Mouse (Mus musculus) heart, postnatal 0 days (tissue): ENCODE data around the gene Uqcr10. TPM values are rescaled to one million over a fixed set of nuclear protein-coding genes. Genes with fewer than 3 reads are reported as not detected.

ENCODE experiments used
- ATAC-seq: fragments of 200-750 bp; cut with Nextera tagmentation; 2 replicates; pipeline ENCODE4 v1.8.0; 2017; ENCODE audit warnings: low read depth, moderate number of reproducible peaks, moderate library complexity; ENCODE audit not compliant: insufficient read depth
- DNase-seq: peaks from one replicate; pipeline ENCODE4 v3.0.0-alpha.2; 2016; ENCODE audit warnings: low spot score
- H3K27ac ChIP-seq: fragments of 300-500 bp; sonication (generic); 2 replicates; pipeline ENCODE4 v1.5.1; 2014; ENCODE audit warnings: low read depth, mild to moderate bottlenecking
- H3K27me3 ChIP-seq: fragments of 300-500 bp; sonication (generic); 2 replicates; pipeline ENCODE4 v1.6.1; 2014; ENCODE audit warnings: low read length, mixed read lengths; ENCODE audit not compliant: control insufficient read depth, insufficient read depth
- H3K36me3 ChIP-seq: fragments of 300-500 bp; sonication (generic); replicated peaks from 2 replicates; pipeline ENCODE4 v1.6.1; 2014; ENCODE audit warnings: low read length, mixed read lengths; ENCODE audit not compliant: control insufficient read depth, insufficient read depth
- H3K4me1 ChIP-seq: fragments of 300-500 bp; sonication (generic); 2 replicates; pipeline ENCODE4 v1.6.1; 2014; ENCODE audit warnings: antibody characterized with exemption; ENCODE audit not compliant: control insufficient read depth, insufficient read depth
- H3K4me2 ChIP-seq: fragments of 300-500 bp; sonication (generic); 2 replicates; pipeline ENCODE4 v1.6.1; 2014; ENCODE audit warnings: low read depth, mild to moderate bottlenecking, low read length, moderate library complexity
- H3K4me3 ChIP-seq: fragments of 300-500 bp; sonication (generic); 2 replicates; pipeline ENCODE4 v1.5.1; 2014; ENCODE audit warnings: low read depth, low read length
- H3K9ac ChIP-seq: fragments of 300-500 bp; sonication (generic); replicated peaks from 2 replicates; pipeline ENCODE4 v1.6.1; 2014; ENCODE audit warnings: low read depth, low read length, mixed read lengths
- H3K9me3 ChIP-seq: fragments of 300-500 bp; sonication (generic); replicated peaks from 2 replicates; pipeline ENCODE4 v1.6.1; 2016; ENCODE audit warnings: low read length; ENCODE audit not compliant: control insufficient read depth
- CTCF ChIP-seq: IDR thresholded peaks from 2 replicates; pipeline ENCODE4 v1.5.1; 2016; ENCODE audit warnings: antibody characterized with exemption, control low read depth, low read depth
- EP300 ChIP-seq: IDR thresholded peaks from 2 replicates; pipeline ENCODE4 v1.6.1; 2016; ENCODE audit warnings: antibody characterized with exemption, low read depth
- WGBS: fragments of 180-500 bp; shearing (Covaris S2); extraction: QIAGEN DNeasy Blood & Tissue Kit; methylation state at CpG from one replicate; pipeline ENCODE4 v1.1.7; 2014; 5-methylcytosine and 5-hydroxymethylcytosine counted together
- polyA plus RNA-seq: library from polyadenylated mRNA; unstranded; fragments of >200 nt; fragmentation: Nextera tagmentation; extraction: Ambion mirVana; gene quantifications from 2 replicates; pipeline ENCODE4 v1.2.1, GENCODE M21; 2015
- total RNA-seq: library from RNA; depleted of rRNA; stranded (reverse); fragments of >200 nt; gene quantifications from 2 replicates; pipeline ENCODE4 v1.2.3, GENCODE M21; 2014; ENCODE audit warnings: low replicate concordance; rRNA removed

Uqcr10 gene
- total and polyA plus RNA-seq, 2 experiments from 2014 or later = 837 to 3,434 TPM

GRCm38 (mm10) chr11:4660309-4661025, 43.7 kb downstream of the Uqcr10 start:
- H3K27ac ChIP-seq = no peak overlapping the region
- H3K4me1 ChIP-seq = no peaks in the 10 kb centered on the region
- H3K4me2 ChIP-seq = no peak overlapping the region
- no peak for DNase-seq
- peaks cover 40% of the 10 kb centered on the region for H3K36me3 ChIP-seq
- TF ChIP-seq CTCF (no peak), EP300 (no peak)
- WGBS = 75% methylated on average over 7 of the region's 7 CpGs
- no peak overlapping the region for H3K4me3 ChIP-seq
- no peak overlapping the region for H3K9ac ChIP-seq
- no peak for ATAC-seq
- no peaks in the 10 kb centered on the region for H3K27me3 ChIP-seq
- H3K9me3 ChIP-seq = no peaks in the 10 kb centered on the region

GRCm38 (mm10) chr11:4659818-4660217, 44.3 kb downstream of the Uqcr10 start:
- DNase-seq = no peak
- TF ChIP-seq EP300 (no peak), CTCF (no peak)
- H3K27me3 ChIP-seq = no peaks in the 10 kb centered on the region
- H3K4me2 ChIP-seq = no peak overlapping the region
- H3K4me1 ChIP-seq = no peaks in the 10 kb centered on the region
- ATAC-seq = no peak
- peaks cover 40% of the 10 kb centered on the region for H3K36me3 ChIP-seq
- H3K4me3 ChIP-seq = no peak overlapping the region
- H3K27ac ChIP-seq = no peak overlapping the region
- WGBS = 83% methylated on average over 1 of the region's 1 CpGs
- no peak overlapping the region for H3K9ac ChIP-seq
- no peaks in the 10 kb centered on the region for H3K9me3 ChIP-seq

Other genes starting within 250 kb of the Uqcr10 start
- gene Mtmr3, start 109.5 kb downstream of the Uqcr10 start, total RNA-seq = 53.3 and 68.2 TPM in 2 replicates
- 14.2 and 15.1 TPM in 2 replicates for gene Mtmr3, start 109.5 kb downstream of the Uqcr10 start, polyA plus RNA-seq
- gene Gm11032, start 84.3 kb downstream of the Uqcr10 start, total RNA-seq = not detected in 2 replicates
- gene Gm11032, start 84.3 kb downstream of the Uqcr10 start, polyA plus RNA-seq = not detected in 2 replicates
- gene Ascc2, start 66.6 kb downstream of the Uqcr10 start, total RNA-seq = 13.6 and 15.2 TPM in 2 replicates
- gene Ascc2, start 66.6 kb downstream of the Uqcr10 start, polyA plus RNA-seq = 10.1 and 10.6 TPM in 2 replicates
- 35.1 and 51.2 TPM in 2 replicates for gene Zmat5, start 336 bp upstream of the Uqcr10 start, total RNA-seq
- 50.5 and 54.1 TPM in 2 replicates for gene Zmat5, start 336 bp upstream of the Uqcr10 start, polyA plus RNA-seq
- not detected in 2 replicates for gene Cabp7, start 42.4 kb upstream of the Uqcr10 start, total RNA-seq
- 0.07 TPM in 1 of 2 replicates, not detected in the other for gene Cabp7, start 42.4 kb upstream of the Uqcr10 start, polyA plus RNA-seq
- gene Nf2, start 145.2 kb upstream of the Uqcr10 start, total RNA-seq = 50.0 and 56.3 TPM in 2 replicates
- gene Nf2, start 145.2 kb upstream of the Uqcr10 start, polyA plus RNA-seq = 33.5 and 36.7 TPM in 2 replicates
- 7.4 and 8.0 TPM in 2 replicates for gene Nipsnap1, start 169.6 kb upstream of the Uqcr10 start, total RNA-seq
- gene Nipsnap1, start 169.6 kb upstream of the Uqcr10 start, polyA plus RNA-seq = 10.1 and 10.6 TPM in 2 replicates
- 11.9 and 17.2 TPM in 2 replicates for gene Thoc5, start 191.0 kb upstream of the Uqcr10 start, total RNA-seq
- 15.9 and 16.0 TPM in 2 replicates for gene Thoc5, start 191.0 kb upstream of the Uqcr10 start, polyA plus RNA-seq
- 0.04 TPM in 1 of 2 replicates, not detected in the other for gene Nefh, start 243.7 kb upstream of the Uqcr10 start, total RNA-seq
- gene Nefh, start 243.7 kb upstream of the Uqcr10 start, polyA plus RNA-seq = 0.03 and 0.07 TPM in 2 replicates